Mouse (Mus musculus) E14TG2a.4 (cell line): ENCODE measurements at regions not wholly inside any gene's neighbourhood (a gene's known extent, or its start where the extent isn't known, plus 50 kb on each side); places are given as distances from the start of the nearest gene placed in this dataset.

ENCODE experiments used
- H3K27me3 ChIP-seq: 2 replicates; pipeline ENCODE4 v1.6.1; 2014; ENCODE audit warnings: low read length, control low read depth; ENCODE audit not compliant: insufficient read depth
- H3K36me3 ChIP-seq: 2 replicates; pipeline ENCODE4 v1.6.1; 2014; ENCODE audit warnings: low read length, control low read depth; ENCODE audit not compliant: insufficient read depth
- H3K4me1 ChIP-seq: replicated peaks from 2 replicates; pipeline ENCODE4 v1.6.1; 2014; ENCODE audit warnings: low read depth, low read length, control low read depth
- H3K4me3 ChIP-seq: replicated peaks from 2 replicates; pipeline ENCODE4 v1.5.1; 2014; ENCODE audit warnings: mild to moderate bottlenecking, low read length
- H3K9me3 ChIP-seq: 2 replicates; pipeline ENCODE4 v1.6.1; 2014; ENCODE audit warnings: low read length, control low read depth
- CTCF ChIP-seq: conservative IDR thresholded peaks from 2 replicates; pipeline ENCODE4 v1.5.1; 2014; ENCODE audit warnings: low read length
- NANOG ChIP-seq: IDR thresholded peaks from 2 replicates; pipeline ENCODE4 v1.6.1; 2014; ENCODE audit warnings: borderline replicate concordance, low read length, mixed read lengths
- POU5F1 ChIP-seq: IDR thresholded peaks from 2 replicates; pipeline ENCODE4 v1.6.1; 2014; ENCODE audit warnings: low read length, borderline replicate concordance

DNA sequence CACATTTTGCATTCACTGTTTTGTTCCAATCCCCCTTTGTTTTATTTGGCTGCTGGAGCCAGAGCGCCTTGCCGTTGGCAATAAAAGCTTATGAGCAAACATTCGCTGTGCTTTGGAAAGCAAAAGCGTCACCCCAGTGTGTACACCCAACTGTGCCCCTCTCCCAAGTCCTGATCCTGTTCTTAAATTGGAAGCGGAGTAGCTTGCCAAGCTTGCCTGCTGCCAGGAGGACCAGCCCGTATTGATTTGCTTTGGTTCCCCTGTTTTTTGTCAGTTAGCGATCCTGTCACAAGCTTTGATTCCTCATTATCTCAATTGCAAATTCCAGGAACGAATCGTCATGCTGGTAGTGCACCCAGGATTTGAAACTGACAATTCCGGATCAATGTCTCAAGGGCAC is 917.5 kb downstream of the Olfm4 start:
- H3K4me3 ChIP-seq = no peak overlapping the region
- no peaks in the 10 kb centered on the region for H3K27me3 ChIP-seq
- no peaks in the 10 kb centered on the region for H3K36me3 ChIP-seq
- no peaks in the 10 kb centered on the region for H3K4me1 ChIP-seq
- 0 out of 2 replicates have a peak, but pooled peaks cover 4% of the 10 kb centered on the region for H3K9me3 ChIP-seq
- no peak for TF ChIP-seq POU5F1
- TF ChIP-seq CTCF = no peak
- no peak for TF ChIP-seq NANOG

- no peak overlapping the region for H3K4me3 ChIP-seq
- no peaks in the 10 kb centered on the region for H3K4me1 ChIP-seq
- no peaks in the 10 kb centered on the region for H3K36me3 ChIP-seq
- no peaks in the 10 kb centered on the region for H3K27me3 ChIP-seq
- 0 out of 2 replicates have a peak, but pooled peaks cover 4% of the 10 kb centered on the region for H3K9me3 ChIP-seq
- no peak for TF ChIP-seq POU5F1
- TF ChIP-seq NANOG = no peak
- no peak for TF ChIP-seq CTCF
Observed at GRCm38 (mm10) chr14:80901759-80902163, 917.9 kb downstream of the Olfm4 start.

GRCm38 (mm10) chr14:80916031-80916430 is 932.1 kb downstream of the Olfm4 start:
- Histone ChIP-seq H3K36me3 (no peaks in the 10 kb centered on the region), H3K27me3 (no peaks in the 10 kb centered on the region), H3K4me3 (no peak overlapping the region), H3K9me3 (no peaks in the 10 kb centered on the region; the same call in 1 of the 2 replicates), H3K4me1 (no peaks in the 10 kb centered on the region)
- no peak for TF ChIP-seq CTCF
- no peak for TF ChIP-seq NANOG
- no peak for TF ChIP-seq POU5F1

DNA sequence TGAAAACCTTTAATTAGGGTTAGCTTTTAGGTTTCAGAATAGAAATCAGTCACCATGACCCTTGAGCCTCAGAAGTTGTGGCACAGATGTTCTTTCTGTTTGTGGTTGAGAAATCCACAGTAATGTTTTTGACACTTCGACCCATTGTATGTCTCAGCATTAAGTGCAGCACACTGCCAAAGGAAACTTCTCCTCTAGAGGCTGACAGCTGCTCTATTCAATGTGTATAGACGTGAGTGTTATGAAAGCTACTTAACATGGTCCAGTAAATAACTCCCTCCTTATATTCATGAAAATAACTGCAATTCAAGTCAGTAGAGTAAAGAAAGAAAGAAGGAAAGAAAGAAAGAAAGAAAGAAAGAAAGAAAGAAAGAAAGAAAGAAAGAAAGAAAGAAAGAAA is 939.9 kb downstream of the Olfm4 start:
- H3K4me3 ChIP-seq = no peak overlapping the region
- TF ChIP-seq CTCF = no peak
- TF ChIP-seq POU5F1 = no peak
- no peak for TF ChIP-seq NANOG
- no peaks in the 10 kb centered on the region for H3K36me3 ChIP-seq
- H3K9me3 ChIP-seq = no peaks in the 10 kb centered on the region; the same call in 1 of the 2 replicates
- H3K27me3 ChIP-seq = no peaks in the 10 kb centered on the region
- no peaks in the 10 kb centered on the region for H3K4me1 ChIP-seq

GRCm38 (mm10) chr14:80959966-80960365 is 976.1 kb downstream of the Olfm4 start:
- H3K4me1 ChIP-seq = no peaks in the 10 kb centered on the region
- no peak for TF ChIP-seq CTCF
- TF ChIP-seq POU5F1 = no peak
- no peak for TF ChIP-seq NANOG
- H3K4me3 ChIP-seq = no peak overlapping the region
- no peaks in the 10 kb centered on the region for H3K36me3 ChIP-seq
- no peaks in the 10 kb centered on the region for H3K27me3 ChIP-seq
- 0 out of 2 replicates have a peak, but pooled peaks cover 3% of the 10 kb centered on the region for H3K9me3 ChIP-seq

DNA sequence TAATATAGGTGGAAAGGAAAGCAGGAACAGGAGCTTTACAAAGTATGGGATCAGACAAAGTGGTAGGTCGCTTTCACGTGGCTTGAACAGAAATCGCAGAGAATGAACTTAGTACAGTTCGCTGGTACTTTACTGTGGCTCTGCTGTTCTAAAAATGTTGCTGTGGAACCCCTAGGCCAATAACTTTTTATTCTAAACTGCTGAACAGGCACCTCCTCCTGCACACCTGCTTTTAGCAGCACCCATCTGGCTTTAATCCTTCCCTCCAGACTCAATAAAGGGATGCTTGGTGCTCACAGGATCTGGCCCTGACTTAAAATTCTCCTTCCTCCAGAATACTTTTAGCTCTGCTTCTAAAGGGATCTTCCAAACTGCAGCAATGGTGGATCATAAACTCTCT is 991.9 kb downstream of the Olfm4 start:
- TF ChIP-seq CTCF (no peak), NANOG (no peak), POU5F1 (no peak)
- Histone ChIP-seq H3K9me3 (no peaks in the 10 kb centered on the region), H3K4me3 (no peak overlapping the region), H3K27me3 (no peaks in the 10 kb centered on the region), H3K4me1 (no peaks in the 10 kb centered on the region), H3K36me3 (no peaks in the 10 kb centered on the region)

- TF ChIP-seq CTCF (no peak), NANOG (no peak), POU5F1 (no peak)
Observed at GRCm38 (mm10) chr14:80976662-80977061, 992.8 kb downstream of the Olfm4 start.

GRCm38 (mm10) chr14:80979475-80979874 is 995.6 kb downstream of the Olfm4 start:
- no peaks in the 10 kb centered on the region for H3K9me3 ChIP-seq
- no peaks in the 10 kb centered on the region for H3K4me1 ChIP-seq
- no peak overlapping the region for H3K4me3 ChIP-seq
- no peaks in the 10 kb centered on the region for H3K36me3 ChIP-seq
- TF ChIP-seq NANOG = no peak
- TF ChIP-seq POU5F1 = no peak
- TF ChIP-seq CTCF = no peak
- no peaks in the 10 kb centered on the region for H3K27me3 ChIP-seq

More at GRCm38 (mm10) chr14:80976662-80977061, 992.8 kb downstream of the Olfm4 start:
- no peak overlapping the region for H3K4me3 ChIP-seq
- H3K36me3 ChIP-seq = no peaks in the 10 kb centered on the region
- H3K27me3 ChIP-seq = no peaks in the 10 kb centered on the region
- H3K9me3 ChIP-seq = no peaks in the 10 kb centered on the region
- no peaks in the 10 kb centered on the region for H3K4me1 ChIP-seq

DNA sequence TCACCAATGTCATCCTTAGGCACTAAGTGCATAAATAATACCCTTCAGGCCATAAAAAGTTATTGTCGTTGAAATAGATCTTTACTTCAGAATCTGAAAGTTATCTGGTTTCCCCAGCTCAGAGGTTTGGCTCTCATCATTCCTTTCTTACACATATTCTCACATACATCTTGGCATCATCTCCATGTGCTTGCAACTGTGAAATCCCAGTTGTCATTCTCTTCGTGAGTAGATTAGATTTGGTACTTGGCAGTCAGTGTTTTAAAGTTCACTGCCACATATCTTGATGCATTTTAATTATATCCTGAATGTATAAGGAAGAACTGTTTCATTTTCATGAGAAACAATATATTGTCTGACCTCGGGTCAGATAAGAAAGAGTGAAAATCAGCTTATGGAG is 1006.3 kb downstream of the Olfm4 start:
- H3K9me3 ChIP-seq = no peaks in the 10 kb centered on the region
- H3K27me3 ChIP-seq = no peaks in the 10 kb centered on the region
- no peak overlapping the region for H3K4me3 ChIP-seq
- no peaks in the 10 kb centered on the region for H3K4me1 ChIP-seq
- H3K36me3 ChIP-seq = no peaks in the 10 kb centered on the region
- TF ChIP-seq POU5F1 (no peak), NANOG (no peak), CTCF (no peak)
